Mouse (Mus musculus) mammary gland, adult 2 months (tissue): ENCODE measurements around the gene Abhd2. TPM values are rescaled to one million over a fixed set of nuclear protein-coding genes. Genes with fewer than 3 reads are reported as not detected.

Experiments
- polyA plus RNA-seq: library from polyadenylated mRNA; depleted of rRNA; stranded (reverse); fragments of >200 nt; gene quantifications from 2 replicates; pipeline ENCODE4 v1.2.3, GENCODE M21; 2012; ENCODE audit warnings: low replicate concordance; rRNA removed

Abhd2 gene
- 24.7 and 30.3 TPM in 2 replicates for polyA plus RNA-seq

GRCm38 (mm10) chr7:79272789-79273718, at the start of gene Abhd2:
Gene Abhd2, plus strand, starts transcription at chr7:79273199.

GRCm38 (mm10) chr7:79386422-79387133, 113.6 kb downstream of the Abhd2 start, which contains the start of gene Rlbp1:
Gene Rlbp1, minus strand, starts transcription at chr7:79387048.

GRCm38 (mm10) chr7:79391883-79392649, 119.1 kb downstream of the Abhd2 start, which contains the start of gene Fanci:
Gene Fanci, plus strand, starts transcription at chr7:79391929.

Other genes starting within 250 kb of the Abhd2 start
- 0.01 TPM in 1 of 2 replicates, not detected in the other for gene Acan, start 219.7 kb upstream of the Abhd2 start, polyA plus RNA-seq
- gene Hapln3, start 142.2 kb upstream of the Abhd2 start, polyA plus RNA-seq = 1.3 and 2.7 TPM in 2 replicates
- gene Mfge8, start 124.1 kb upstream of the Abhd2 start, polyA plus RNA-seq = 664 and 937 TPM in 2 replicates
- not detected in 2 replicates for gene Rlbp1, start 113.8 kb downstream of the Abhd2 start, polyA plus RNA-seq
- gene Fanci, start 118.7 kb downstream of the Abhd2 start, polyA plus RNA-seq = 0.41 and 1.3 TPM in 2 replicates
- 56.1 and 65.8 TPM in 2 replicates for gene Polg, start 193.2 kb downstream of the Abhd2 start, polyA plus RNA-seq